Mouse (Mus musculus): ENCODE measurements around the gene Wasf2. TPM values are rescaled to one million over a fixed set of nuclear protein-coding genes. Genes with fewer than 3 reads are reported as not detected.
"Not testable (repeated sequence)": the region's sequence is repeated elsewhere in the genome, so short reads cannot be mapped to it uniquely, and the experiment has no call there.

Gene Wasf2
- total RNA-seq, 2 experiments from 2014 or later: 28.9 to 32.8 TPM

- DNase-seq (ENCODE audit: extremely low spot score in 1 of 2, low spot score in 1 of 2): peak in 1 of 2 experiments; percentile 56
Measured at GRCm38 (mm10) chr4:133094936-133095733, 35.2 kb upstream of the Wasf2 start.

GRCm38 (mm10) chr4:133095734-133096065 lies 34.6 kb upstream of the Wasf2 start:
- not testable (repeated sequence) for DNase-seq (ENCODE audit: extremely low spot score in 1 of 2, low spot score in 1 of 2)

- DNase-seq (ENCODE audit: extremely low spot score in 1 of 2, low spot score in 1 of 2): not testable (repeated sequence)
Measured at GRCm38 (mm10) chr4:133096671-133097070, 33.6 kb upstream of the Wasf2 start.

- DNase-seq (ENCODE audit: extremely low spot score in 1 of 2, low spot score in 1 of 2): no peak
Measured at GRCm38 (mm10) chr4:133101751-133102150, 28.6 kb upstream of the Wasf2 start.

GRCm38 (mm10) chr4:133103525-133104193 lies 26.6 kb upstream of the Wasf2 start:
- DNase-seq (ENCODE audit: extremely low spot score in 1 of 2, low spot score in 1 of 2): no peak

- no peak for DNase-seq (ENCODE audit: extremely low spot score in 1 of 2, low spot score in 1 of 2)
Measured at GRCm38 (mm10) chr4:133104194-133104569, 26.1 kb upstream of the Wasf2 start.

- no peak for DNase-seq (ENCODE audit: extremely low spot score in 1 of 2, low spot score in 1 of 2)
Measured at GRCm38 (mm10) chr4:133106691-133107090, 23.6 kb upstream of the Wasf2 start.

GRCm38 (mm10) chr4:133107788-133108281 lies 22.5 kb upstream of the Wasf2 start:
- DNase-seq (ENCODE audit: extremely low spot score in 1 of 2, low spot score in 1 of 2): no peak

- DNase-seq (ENCODE audit: extremely low spot score in 1 of 2, low spot score in 1 of 2): no peak
Measured at GRCm38 (mm10) chr4:133108481-133109334, 21.6 kb upstream of the Wasf2 start.

- DNase-seq (ENCODE audit: extremely low spot score in 1 of 2, low spot score in 1 of 2): no peak
Measured at GRCm38 (mm10) chr4:133109335-133109801, 20.9 kb upstream of the Wasf2 start.

GRCm38 (mm10) chr4:133112175-133112838 lies 18.0 kb upstream of the Wasf2 start:
- no peak for DNase-seq (ENCODE audit: extremely low spot score in 1 of 2, low spot score in 1 of 2)

- no peak for DNase-seq (ENCODE audit: extremely low spot score in 1 of 2, low spot score in 1 of 2)
Measured at GRCm38 (mm10) chr4:133113351-133113882, 16.9 kb upstream of the Wasf2 start.

- no peak for DNase-seq (ENCODE audit: extremely low spot score in 1 of 2, low spot score in 1 of 2)
Measured at GRCm38 (mm10) chr4:133114762-133115161, 15.5 kb upstream of the Wasf2 start.

- no peak for DNase-seq (ENCODE audit: extremely low spot score in 1 of 2, low spot score in 1 of 2)
Measured at GRCm38 (mm10) chr4:133115721-133116429, 14.4 kb upstream of the Wasf2 start.

- no peak for DNase-seq (ENCODE audit: extremely low spot score in 1 of 2, low spot score in 1 of 2)
Measured at GRCm38 (mm10) chr4:133116756-133117470, 13.4 kb upstream of the Wasf2 start.

- no peak for DNase-seq (ENCODE audit: extremely low spot score in 1 of 2, low spot score in 1 of 2)
Measured at GRCm38 (mm10) chr4:133117556-133118411, 12.5 kb upstream of the Wasf2 start.

GRCm38 (mm10) chr4:133118775-133119375 lies 11.4 kb upstream of the Wasf2 start:
- DNase-seq (ENCODE audit: extremely low spot score in 1 of 2, low spot score in 1 of 2): no peak
